Mouse (Mus musculus) skeletal muscle tissue, adult 2 months (tissue): ENCODE results near the gene Cntd1.
"Not testable (repeated sequence)": the region's sequence is repeated elsewhere in the genome, so short reads cannot be mapped to it uniquely, and the experiment has no call there.

Source experiments
- DNase-seq: peaks from one replicate; pipeline ENCODE4 v3.0.0-alpha.2; 2012; ENCODE audit warnings: low read depth, low spot score

Cntd1 gene

DNA sequence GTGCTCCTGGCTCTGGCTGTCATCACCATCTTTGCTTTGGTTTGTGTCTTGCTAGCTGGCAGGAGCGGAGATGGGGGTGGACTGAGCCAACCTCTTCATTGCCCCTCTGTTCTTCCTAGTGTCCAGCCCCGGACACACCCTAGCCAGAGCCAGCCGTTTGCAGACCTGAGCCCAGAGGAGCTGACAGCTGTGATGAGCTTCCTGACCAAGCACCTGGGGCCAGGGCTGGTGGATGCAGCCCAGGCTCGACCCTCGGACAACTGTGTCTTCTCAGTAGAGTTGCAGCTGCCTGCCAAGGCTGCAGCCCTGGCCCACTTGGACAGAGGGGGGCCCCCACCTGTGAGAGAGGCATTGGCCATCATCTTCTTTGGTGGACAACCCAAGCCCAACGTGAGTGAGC lies 52.1 kb downstream of the Cntd1 start:
- not testable (repeated sequence) for DNase-seq

DNA sequence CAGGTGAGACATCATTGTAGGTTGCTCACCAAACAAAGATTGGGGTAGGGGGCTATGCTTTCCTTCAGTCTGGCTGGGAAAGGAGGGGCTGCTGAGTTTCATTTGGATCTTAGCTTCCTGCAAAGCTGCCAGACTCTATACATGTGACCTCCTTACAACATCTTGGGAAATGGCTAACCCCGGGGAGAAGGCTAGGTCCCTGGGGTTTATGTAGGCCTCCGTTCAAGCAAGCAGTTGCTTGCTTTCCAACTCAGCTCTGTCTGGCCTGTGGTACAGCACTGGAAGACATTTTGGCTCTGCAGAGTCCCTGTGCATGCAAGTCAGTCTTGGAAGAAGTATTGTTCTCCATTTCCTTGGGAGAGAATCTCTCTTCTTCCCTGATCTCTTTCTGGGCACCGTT lies 53.7 kb downstream of the Cntd1 start:
- DNase-seq = no peak

DNA sequence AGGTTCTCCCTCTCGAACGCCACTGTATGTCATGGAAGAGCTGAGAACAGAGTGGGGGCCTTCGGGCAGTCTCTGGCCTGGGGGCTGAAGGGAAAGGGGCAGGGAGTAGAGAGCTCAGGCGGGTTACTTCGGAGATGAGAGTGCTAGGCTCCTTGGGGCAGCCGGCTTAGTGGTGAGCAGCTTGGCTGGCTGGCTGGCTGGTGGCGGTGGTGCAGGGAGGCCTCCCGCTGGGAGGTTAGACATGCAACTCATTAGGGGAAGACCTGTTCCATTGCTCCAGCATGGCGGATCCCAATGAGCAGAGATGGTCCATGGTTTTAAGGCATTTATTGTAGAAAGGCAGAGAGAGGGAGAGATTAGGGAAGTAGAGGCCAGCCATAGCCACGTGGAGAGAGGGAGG lies 55.2 kb downstream of the Cntd1 start:
- no peak for DNase-seq

DNA sequence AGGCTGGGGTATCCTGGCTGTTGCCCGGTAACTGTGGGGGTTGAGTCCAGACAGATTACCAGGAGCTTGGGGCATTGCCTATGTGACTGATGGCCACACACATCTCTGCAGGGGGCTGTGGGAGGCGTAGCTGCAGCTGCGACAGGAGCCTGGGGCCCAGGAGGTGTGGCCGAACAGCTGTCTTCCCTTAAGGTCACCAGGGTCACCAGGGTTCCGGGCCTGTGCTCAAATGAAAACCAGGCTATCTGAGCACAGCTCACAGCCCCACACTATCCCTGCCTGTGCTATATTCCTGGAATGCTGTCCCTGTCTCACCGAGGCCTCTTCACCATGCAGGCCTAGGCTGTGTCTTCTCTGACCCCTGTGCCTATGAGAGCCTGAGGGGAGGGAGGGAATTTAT lies 55.7 kb downstream of the Cntd1 start:
- DNase-seq = no peak

DNA sequence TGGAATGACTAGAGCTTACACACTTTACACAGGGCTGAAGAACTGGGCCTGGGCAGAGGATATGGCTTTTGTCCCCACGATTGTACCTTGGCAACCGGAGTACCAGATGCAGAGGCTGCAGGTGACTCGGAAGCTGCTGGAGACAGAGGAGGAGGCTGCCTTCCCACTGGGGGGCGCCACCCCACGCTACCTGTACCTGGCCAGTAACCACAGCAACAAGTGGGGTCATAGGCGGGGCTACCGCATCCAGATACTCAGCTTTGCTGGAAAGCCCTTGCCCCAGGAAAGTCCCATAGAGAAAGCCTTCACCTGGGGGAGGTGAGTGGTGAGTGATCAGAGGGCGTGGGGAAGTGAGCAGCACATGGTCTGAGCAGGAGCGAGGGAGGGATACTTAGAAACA lies 56.9 kb downstream of the Cntd1 start:
- no peak for DNase-seq

DNA sequence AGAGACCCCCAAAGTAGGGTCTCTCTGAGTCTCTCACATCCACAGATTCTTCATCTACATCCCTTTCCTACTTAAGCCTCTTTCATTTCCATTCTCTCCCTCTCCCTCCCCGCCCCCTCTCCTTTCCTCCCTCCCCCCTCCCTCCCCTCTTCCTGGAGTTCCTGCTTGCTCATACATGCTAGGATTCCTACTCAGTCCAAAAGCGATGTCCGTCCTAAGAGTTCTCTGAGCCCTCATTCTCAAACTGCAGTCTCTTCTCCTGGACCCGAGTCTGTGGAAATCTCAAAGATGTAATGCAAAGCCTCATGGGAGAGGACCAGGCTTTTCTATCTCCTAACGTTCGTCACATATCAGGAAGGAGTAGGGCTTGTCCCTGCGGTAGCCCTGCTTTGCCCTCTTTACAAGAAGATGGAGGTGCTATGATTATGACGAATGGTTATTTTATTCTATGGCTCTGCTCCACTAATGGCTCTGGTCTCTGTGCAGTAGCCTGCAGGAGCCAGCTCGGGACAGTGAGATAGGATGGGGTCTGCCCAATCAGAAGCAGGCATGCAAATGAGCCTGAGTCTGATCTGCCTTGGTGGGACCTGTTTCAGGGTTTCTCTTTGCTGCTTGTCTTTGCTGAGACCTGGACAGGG lies 59.4 kb downstream of the Cntd1 start:
- no peak for DNase-seq
